Mouse (Mus musculus): Measurements from ENCODE around the gene Gm436.

The Gm436 gene

DNA sequence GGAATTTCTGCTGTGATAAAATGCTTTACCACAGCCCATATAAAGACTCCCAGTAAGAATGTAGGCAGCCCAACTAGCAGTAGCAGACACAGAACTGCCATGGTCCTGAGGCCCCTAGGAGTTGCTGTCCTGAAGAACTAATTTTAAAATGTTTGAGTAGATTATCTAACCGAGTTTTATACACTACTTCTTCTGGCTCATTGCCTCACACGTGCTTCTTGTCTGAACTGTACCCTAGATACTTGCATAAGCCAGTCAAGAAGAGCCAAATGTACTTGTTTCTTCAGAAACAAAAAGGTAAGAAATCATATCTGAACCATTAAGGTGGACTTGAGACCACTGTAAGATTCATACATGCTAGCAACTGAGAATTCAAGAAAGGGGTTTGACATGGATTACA is at the start of gene Gm436:
TSS of gene Gm436 (minus strand) at position 101 of the 400 bp plus-strand sequence.
- DNase-seq = no peak

DNA sequence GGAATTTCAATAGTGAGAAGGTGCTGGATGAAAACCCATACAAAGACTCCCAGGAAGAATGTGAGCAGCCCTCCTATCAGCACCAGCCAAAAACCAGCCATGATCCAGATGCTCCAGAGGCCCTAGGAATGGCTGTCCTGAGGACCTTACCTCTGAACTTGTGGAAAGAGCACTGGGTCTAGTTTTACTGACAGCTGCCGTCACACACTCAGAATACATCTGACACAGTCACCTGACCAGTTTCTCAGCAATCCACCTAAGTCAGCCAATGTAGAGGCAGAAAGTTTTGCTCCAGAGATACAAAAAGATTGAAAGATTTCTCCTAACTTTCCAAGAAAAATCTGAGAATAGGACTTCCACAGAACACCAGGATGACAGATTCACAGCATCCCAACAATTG is 35.1 kb upstream of the Gm436 start, which contains the start of gene Gm13178:
TSS of gene Gm13178 (minus strand) at position 101 of the 400 bp plus-strand sequence.
- DNase-seq = no peak

DNA sequence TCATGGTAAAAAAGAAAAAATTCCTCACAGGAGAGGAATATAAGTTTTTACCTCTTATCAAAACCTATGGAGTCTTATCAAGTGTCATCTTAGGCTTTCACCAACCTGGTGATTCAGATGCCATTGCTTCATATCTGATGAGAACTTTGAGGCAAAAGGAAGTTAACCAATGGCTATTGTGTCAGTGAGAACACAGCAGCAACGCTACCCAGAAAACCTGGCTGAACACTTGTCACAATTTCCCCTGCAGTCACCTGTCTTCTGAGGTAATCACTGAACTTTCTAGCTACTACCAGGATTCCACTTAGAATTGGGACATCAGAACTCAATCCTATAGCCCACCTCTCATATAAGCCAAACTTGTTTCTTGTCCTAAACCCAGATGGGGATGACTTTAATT is 33.5 kb upstream of the Gm436 start:
- no peak for DNase-seq

DNA sequence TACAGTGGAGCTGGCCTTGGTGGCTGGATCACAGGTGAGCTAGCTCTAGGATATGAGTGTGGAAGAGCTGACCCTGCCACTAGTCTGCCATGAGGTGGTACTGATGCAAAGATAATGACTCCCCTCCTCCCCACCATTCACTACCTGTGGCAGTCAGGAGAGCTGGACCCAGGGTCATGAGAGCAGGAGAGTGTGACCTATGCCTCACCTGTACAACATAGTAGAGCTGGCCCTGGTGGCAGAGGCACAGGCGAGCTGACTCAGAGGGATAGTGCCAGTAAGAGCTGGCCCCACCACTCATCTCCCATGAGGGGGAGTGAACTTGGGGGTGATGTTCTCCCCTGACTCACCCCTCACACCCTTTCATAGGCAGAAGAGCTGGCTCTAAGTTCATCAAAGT is 32.1 kb upstream of the Gm436 start:
- DNase-seq = no peak

DNA sequence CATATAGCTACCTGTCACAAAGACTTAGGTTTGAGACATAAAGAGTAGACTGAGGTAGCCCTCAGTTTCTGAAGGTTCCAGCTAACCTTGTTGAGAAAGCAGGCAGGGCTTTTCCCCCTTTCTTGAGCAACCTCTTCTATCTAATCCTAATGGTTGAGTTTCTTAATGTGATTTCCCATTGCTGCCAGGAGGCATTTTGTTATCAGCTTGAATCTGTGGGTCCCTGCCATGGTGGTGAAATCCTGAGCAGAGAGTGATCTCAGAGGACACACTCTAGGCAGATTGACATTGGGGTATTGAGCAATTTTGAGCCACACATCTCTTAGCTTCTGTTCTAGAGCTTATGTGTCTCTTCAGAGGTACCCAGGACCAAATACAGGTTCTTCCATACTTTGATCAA is 47.9 kb downstream of the Gm436 start:
- no peak for DNase-seq
